Mouse (Mus musculus) midbrain, embryonic 10.5 days (tissue): ENCODE measurements around the gene Gm6583. TPM values are rescaled to one million over a fixed set of nuclear protein-coding genes. Genes with fewer than 3 reads are reported as not detected.

ENCODE experiments used
- DNase-seq: peaks from one replicate; pipeline ENCODE4 v3.0.0-alpha.2; 2017; ENCODE audit warnings: low spot score
- H3K27ac ChIP-seq: fragments of 300-500 bp; sonication (generic); replicated peaks from 2 replicates; pipeline ENCODE4 v1.5.1; 2016; ENCODE audit warnings: mild to moderate bottlenecking
- H3K27me3 ChIP-seq: fragments of 300-500 bp; sonication (generic); 2 replicates; pipeline ENCODE4 v1.6.1; 2016; ENCODE audit warnings: low read depth, mild to moderate bottlenecking; ENCODE audit not compliant: poor library complexity, severe bottlenecking
- H3K36me3 ChIP-seq: fragments of 300-500 bp; sonication (generic); 2 replicates; pipeline ENCODE4 v1.6.1; 2016; ENCODE audit warnings: mild to moderate bottlenecking, moderate library complexity
- H3K4me1 ChIP-seq: fragments of 300-500 bp; sonication (generic); 2 replicates; pipeline ENCODE4 v1.6.1; 2016
- H3K4me3 ChIP-seq: fragments of 300-500 bp; sonication (generic); 2 replicates; pipeline ENCODE4 v1.5.1; 2016; ENCODE audit warnings: mild to moderate bottlenecking, moderate library complexity
- H3K9me3 ChIP-seq: fragments of 300-500 bp; sonication (generic); replicated peaks from 2 replicates; pipeline ENCODE4 v1.6.1; 2016; ENCODE audit warnings: mild to moderate bottlenecking
- WGBS: fragments of 180-500 bp; shearing (Covaris S2); methylation state at CpG from one replicate; pipeline ENCODE4 v1.1.7; 2016; 5-methylcytosine and 5-hydroxymethylcytosine counted together
- polyA plus RNA-seq: library from polyadenylated mRNA; unstranded; fragments of >200 nt; fragmentation: Nextera tagmentation; extraction: Ambion mirVana; gene quantifications from 2 replicates; pipeline ENCODE4 v1.2.1, GENCODE M21; 2016

Gene Gm6583
- polyA plus RNA-seq: 0.26 and 0.34 TPM in 2 replicates

GRCm38 (mm10) chr5:112355910-112356309, at the start of gene Gm6583:
TSS of gene Gm6583 (minus strand) at chr5:112356033.
- H3K27me3 ChIP-seq: no peaks in the 10 kb centered on the region
- 65% methylated on average over 13 of the region's 13 CpGs for WGBS
- no peaks in the 10 kb centered on the region for H3K9me3 ChIP-seq
- peaks cover 86% of the 10 kb centered on the region for H3K36me3 ChIP-seq
- DNase-seq: no peak
- peaks cover 7% of the 10 kb centered on the region; the same call in 1 of the 2 replicates for H3K4me1 ChIP-seq
- no peak within 1 kb of the TSS for H3K27ac ChIP-seq
- H3K4me3 ChIP-seq: no peak within 1 kb of the TSS

GRCm38 (mm10) chr5:112402437-112402836, 46.6 kb upstream of the Gm6583 start:
- H3K9me3 ChIP-seq: no peaks in the 10 kb centered on the region
- H3K36me3 ChIP-seq: no peaks in the 10 kb centered on the region
- H3K27ac ChIP-seq: no peak overlapping the region
- H3K4me3 ChIP-seq: no peak overlapping the region
- peaks cover 7% of the 10 kb centered on the region for H3K4me1 ChIP-seq
- no peak for DNase-seq
- 73% methylated on average over 3 of the region's 3 CpGs for WGBS
- H3K27me3 ChIP-seq: no peaks in the 10 kb centered on the region

GRCm38 (mm10) chr5:112399284-112399683, 43.5 kb upstream of the Gm6583 start:
- Histone ChIP-seq H3K27me3 (0 out of 2 replicates have a peak, but pooled peaks cover 7% of the 10 kb centered on the region), H3K36me3 (no peaks in the 10 kb centered on the region), H3K27ac (no peak overlapping the region), H3K4me1 (peaks cover 22% of the 10 kb centered on the region), H3K4me3 (no peak overlapping the region), H3K9me3 (no peaks in the 10 kb centered on the region)
- 84% methylated on average over 10 of the region's 10 CpGs for WGBS
- DNase-seq: no peak

- Histone ChIP-seq H3K36me3 (peaks cover 12% of the 10 kb centered on the region), H3K9me3 (no peaks in the 10 kb centered on the region), H3K27ac (peak overlapping the region; percentile 93; the same call in 1 of the 2 replicates), H3K4me3 (no peak overlapping the region), H3K27me3 (peaks cover 40% of the 10 kb centered on the region), H3K4me1 (peaks cover 52% of the 10 kb centered on the region)
- no peak for DNase-seq
- 85% methylated on average over 18 of the region's 18 CpGs for WGBS
Measured at GRCm38 (mm10) chr5:112396066-112396465, 40.2 kb upstream of the Gm6583 start.

- peak within 1 kb of the TSS; percentile 93 for H3K27ac ChIP-seq
- 1% methylated on average over 63 of the region's 67 CpGs for WGBS
- peaks cover 24% of the 10 kb centered on the region for H3K36me3 ChIP-seq
- H3K27me3 ChIP-seq: peaks cover 43% of the 10 kb centered on the region
- H3K9me3 ChIP-seq: no peaks in the 10 kb centered on the region
- peaks cover 57% of the 10 kb centered on the region for H3K4me1 ChIP-seq
- peak; percentile 91 for DNase-seq
- peak within 1 kb of the TSS; percentile 76 for H3K4me3 ChIP-seq
Measured at GRCm38 (mm10) chr5:112394779-112395443, 39.1 kb upstream of the Gm6583 start, which contains the start of gene Asphd2. TSS of gene Asphd2 (minus strand) at chr5:112394866.

- Histone ChIP-seq H3K27me3 (peaks cover 43% of the 10 kb centered on the region), H3K4me1 (peaks cover 61% of the 10 kb centered on the region), H3K36me3 (peaks cover 29% of the 10 kb centered on the region), H3K4me3 (peak overlapping the region; percentile 76), H3K27ac (peak overlapping the region; percentile 93), H3K9me3 (no peaks in the 10 kb centered on the region)
- no peak for DNase-seq
- under 1% methylated on average over 27 of the region's 28 CpGs for WGBS
Measured at GRCm38 (mm10) chr5:112394415-112394763, 38.6 kb upstream of the Gm6583 start.

- no peak for DNase-seq
- peaks cover 63% of the 10 kb centered on the region for H3K4me1 ChIP-seq
Measured at GRCm38 (mm10) chr5:112393741-112394414, 38.0 kb upstream of the Gm6583 start.

GRCm38 (mm10) chr5:112391676-112392323, 36.0 kb upstream of the Gm6583 start:
- peaks cover 67% of the 10 kb centered on the region for H3K4me1 ChIP-seq
- WGBS: 73% methylated on average over 27 of the region's 27 CpGs
- H3K27me3 ChIP-seq: peaks cover 43% of the 10 kb centered on the region
- no peak for DNase-seq
- H3K27ac ChIP-seq: no peak overlapping the region
- no peak overlapping the region for H3K4me3 ChIP-seq
- no peaks in the 10 kb centered on the region for H3K9me3 ChIP-seq
- peaks cover 52% of the 10 kb centered on the region for H3K36me3 ChIP-seq

More at GRCm38 (mm10) chr5:112393741-112394414, 38.0 kb upstream of the Gm6583 start:
- H3K27me3 ChIP-seq: peaks cover 43% of the 10 kb centered on the region
- no peaks in the 10 kb centered on the region for H3K9me3 ChIP-seq
- peak overlapping the region; percentile 76 for H3K4me3 ChIP-seq
- 6% methylated on average over 18 of the region's 18 CpGs for WGBS
- H3K27ac ChIP-seq: peak overlapping the region; percentile 93
- H3K36me3 ChIP-seq: peaks cover 34% of the 10 kb centered on the region

- H3K4me3 ChIP-seq: no peak overlapping the region
- DNase-seq: no peak
- peaks cover 64% of the 10 kb centered on the region for H3K4me1 ChIP-seq
- no peak overlapping the region for H3K27ac ChIP-seq
- H3K36me3 ChIP-seq: peaks cover 60% of the 10 kb centered on the region
- no peaks in the 10 kb centered on the region for H3K9me3 ChIP-seq
- peaks cover 42% of the 10 kb centered on the region for H3K27me3 ChIP-seq
- 61% methylated on average over 16 of the region's 16 CpGs for WGBS
Measured at GRCm38 (mm10) chr5:112391002-112391401, 35.2 kb upstream of the Gm6583 start.

- peaks cover 50% of the 10 kb centered on the region for H3K4me1 ChIP-seq
- 81% methylated on average over 9 of the region's 9 CpGs for WGBS
- H3K9me3 ChIP-seq: no peaks in the 10 kb centered on the region
- H3K27ac ChIP-seq: peak overlapping the region; percentile 38; the same call in 1 of the 2 replicates
- H3K36me3 ChIP-seq: peaks cover 76% of the 10 kb centered on the region
- H3K4me3 ChIP-seq: no peak overlapping the region
- no peak for DNase-seq
- H3K27me3 ChIP-seq: peaks cover 36% of the 10 kb centered on the region
Measured at GRCm38 (mm10) chr5:112389352-112389751, 33.5 kb upstream of the Gm6583 start.

GRCm38 (mm10) chr5:112385973-112386372, 30.1 kb upstream of the Gm6583 start:
- H3K36me3 ChIP-seq: peaks cover 63% of the 10 kb centered on the region

GRCm38 (mm10) chr5:112384805-112385472, 29.1 kb upstream of the Gm6583 start:
- Histone ChIP-seq H3K4me3 (no peak overlapping the region), H3K27ac (no peak overlapping the region), H3K36me3 (peaks cover 58% of the 10 kb centered on the region), H3K4me1 (peaks cover 27% of the 10 kb centered on the region), H3K9me3 (no peaks in the 10 kb centered on the region), H3K27me3 (no peaks in the 10 kb centered on the region)
- 94% methylated on average over 13 of the region's 13 CpGs for WGBS
- DNase-seq: no peak

More at GRCm38 (mm10) chr5:112385973-112386372, 30.1 kb upstream of the Gm6583 start:
- 82% methylated on average over 2 of the region's 2 CpGs for WGBS
- peaks cover 2% of the 10 kb centered on the region for H3K27me3 ChIP-seq
- H3K9me3 ChIP-seq: no peaks in the 10 kb centered on the region
- no peak overlapping the region for H3K27ac ChIP-seq
- DNase-seq: no peak
- H3K4me3 ChIP-seq: no peak overlapping the region
- peaks cover 31% of the 10 kb centered on the region for H3K4me1 ChIP-seq
